Mouse (Mus musculus) G1E (cell line): ENCODE measurements around the gene Stk39.

Experiments
- CTCF ChIP-seq: IDR thresholded peaks from 2 replicates; pipeline ENCODE4 v1.5.1; 2012; ENCODE audit warnings: low read depth, low read length, inconsistent platforms, mixed read lengths
- GATA1 ChIP-seq: IDR thresholded peaks from 2 replicates; pipeline ENCODE4 v1.6.1; 2012; ENCODE audit warnings: borderline replicate concordance, low read length, inconsistent platforms, mixed read lengths
- POLR2AphosphoS5 ChIP-seq: IDR thresholded peaks from 2 replicates; pipeline ENCODE4 v1.6.1; 2012; ENCODE audit warnings: low read depth, low read length, inconsistent platforms; ENCODE audit not compliant: insufficient replicate concordance
- TAL1 ChIP-seq: conservative IDR thresholded peaks from 2 replicates; pipeline ENCODE4 v1.6.1; 2012; ENCODE audit warnings: low read depth, low read length, inconsistent platforms, mixed read lengths

- TF ChIP-seq CTCF = no peak
- no peak for TF ChIP-seq GATA1
- TF ChIP-seq POLR2AphosphoS5 = no peak
- no peak for TF ChIP-seq TAL1
Measured at GRCm38 (mm10) chr2:68249855-68250424, 222.1 kb downstream of the Stk39 start.
